Mouse (Mus musculus) cerebellum, adult 2 months (tissue): ENCODE measurements around the gene Def8. TPM values are rescaled to one million over a fixed set of nuclear protein-coding genes. Genes with fewer than 3 reads are reported as not detected.

Source experiments
- DNase-seq, 2 experiments: peaks; one replicate each; pipeline ENCODE4 v3.0.0; 2021
- H3K27ac ChIP-seq: fragments of 200-500 bp; 2 replicates; pipeline ENCODE4 v1.5.1; 2012; ENCODE audit warnings: low read length, control low read depth, inconsistent platforms; ENCODE audit not compliant: insufficient read depth
- H3K27me3 ChIP-seq: fragments of 200-500 bp; 2 replicates; pipeline ENCODE4 v1.6.1; 2012; ENCODE audit warnings: inconsistent platforms, mild to moderate bottlenecking, low read length, moderate library complexity; ENCODE audit not compliant: control insufficient read depth, insufficient read depth
- H3K4me1 ChIP-seq: fragments of 200-500 bp; 2 replicates; pipeline ENCODE4 v1.6.1; 2011; ENCODE audit warnings: low read length; ENCODE audit not compliant: control insufficient read depth, insufficient read depth
- H3K4me3 ChIP-seq: fragments of 200-500 bp; replicated peaks from 2 replicates; pipeline ENCODE3; 2011; ENCODE audit warnings: mild to moderate bottlenecking, low read depth, low read length, control low read depth; ENCODE audit not compliant: insufficient read depth
- CTCF ChIP-seq: fragments of 200-500 bp; IDR thresholded peaks from 2 replicates; pipeline ENCODE4 v1.5.1; 2011; ENCODE audit warnings: low read depth, mild to moderate bottlenecking, control low read depth, low read length, moderate library complexity, borderline replicate concordance; ENCODE audit not compliant: insufficient read depth
- POLR2A ChIP-seq: fragments of 200-500 bp; IDR thresholded peaks from 2 replicates; pipeline ENCODE4 v1.6.1; 2011; ENCODE audit warnings: low read length, control low read depth, borderline replicate concordance; ENCODE audit not compliant: insufficient read depth
- WGBS: fragments of 180-500 bp; shearing (Covaris S2); methylation state at CpG from one replicate; pipeline ENCODE4 v1.1.7; 2018; 5-methylcytosine and 5-hydroxymethylcytosine counted together
- polyA plus RNA-seq: library from polyadenylated mRNA; depleted of rRNA; stranded (reverse); fragments of >200 nt; gene quantifications from 2 replicates; pipeline ENCODE4 v1.2.3, GENCODE M21; 2012; rRNA removed

Def8 gene
- polyA plus RNA-seq = 73.1 and 73.4 TPM in 2 replicates

GRCm38 (mm10) chr8:123423441-123423840, at the start of gene Def8:
Gene Def8, plus strand, starts transcription at chr8:123423527.
- Histone ChIP-seq H3K4me1 (peaks cover 24% of the 10 kb centered on the region), H3K27ac (peak within 1 kb of the TSS; percentile 73), H3K4me3 (peak within 1 kb of the TSS; percentile 42), H3K27me3 (no peaks in the 10 kb centered on the region)
- WGBS = 76% methylated on average over 7 of the region's 7 CpGs
- TF ChIP-seq POLR2A (no peak), CTCF (no peak)
- no peak for DNase-seq

GRCm38 (mm10) chr8:123374239-123374578, 49.1 kb upstream of the Def8 start:
- peak overlapping the region; percentile 78 for H3K4me3 ChIP-seq
- H3K4me1 ChIP-seq = peaks cover 11% of the 10 kb centered on the region; the same call in 1 of the 2 replicates
- WGBS = under 1% methylated on average over 20 of the region's 20 CpGs
- no peaks in the 10 kb centered on the region for H3K27me3 ChIP-seq
- TF ChIP-seq CTCF = no peak
- TF ChIP-seq POLR2A = peak; percentile 65
- peak; percentile 92 to 95 for DNase-seq
- H3K27ac ChIP-seq = peak overlapping the region; percentile 93

GRCm38 (mm10) chr8:123375701-123376100, 47.6 kb upstream of the Def8 start:
- H3K4me3 ChIP-seq = no peak overlapping the region
- peaks cover 14% of the 10 kb centered on the region; the same call in 1 of the 2 replicates for H3K4me1 ChIP-seq
- H3K27ac ChIP-seq = no peak overlapping the region
- no peak for DNase-seq
- WGBS = 54% methylated on average over 10 of the region's 10 CpGs
- H3K27me3 ChIP-seq = no peaks in the 10 kb centered on the region
- TF ChIP-seq POLR2A (no peak), CTCF (no peak)

- Histone ChIP-seq H3K27me3 (no peaks in the 10 kb centered on the region), H3K27ac (no peak overlapping the region), H3K4me1 (peaks cover 14% of the 10 kb centered on the region; the same call in 1 of the 2 replicates), H3K4me3 (no peak overlapping the region)
- WGBS = 25% methylated on average over 8 of the region's 8 CpGs
- TF ChIP-seq POLR2A = no peak
- no peak for TF ChIP-seq CTCF
- DNase-seq = no peak
These were observed 47.2 kb upstream of the Def8 start for GRCm38 (mm10) chr8:123376106-123376505.

GRCm38 (mm10) chr8:123381711-123382110, 41.6 kb upstream of the Def8 start:
- Histone ChIP-seq H3K27me3 (no peaks in the 10 kb centered on the region), H3K27ac (no peak overlapping the region), H3K4me3 (no peak overlapping the region), H3K4me1 (0 out of 2 replicates have a peak, but pooled peaks cover 3% of the 10 kb centered on the region)
- no peak for DNase-seq
- 68% methylated on average over 4 of the region's 4 CpGs for WGBS
- TF ChIP-seq CTCF = no peak
- TF ChIP-seq POLR2A = no peak

GRCm38 (mm10) chr8:123382516-123382915, 40.8 kb upstream of the Def8 start:
- Histone ChIP-seq H3K4me1 (0 out of 2 replicates have a peak, but pooled peaks cover 3% of the 10 kb centered on the region), H3K4me3 (no peak overlapping the region), H3K27me3 (no peaks in the 10 kb centered on the region), H3K27ac (no peak overlapping the region)
- no peak for TF ChIP-seq POLR2A
- TF ChIP-seq CTCF = no peak
- 42% methylated on average over 8 of the region's 8 CpGs for WGBS
- DNase-seq = no peak

- no peaks in the 10 kb centered on the region for H3K27me3 ChIP-seq
- DNase-seq = no peak
- TF ChIP-seq POLR2A = no peak
- peak; percentile 41; the same call in 1 of the 2 replicates for TF ChIP-seq CTCF
These were observed 38.3 kb upstream of the Def8 start for GRCm38 (mm10) chr8:123384883-123385540.

GRCm38 (mm10) chr8:123387041-123387440, 36.3 kb upstream of the Def8 start:
- WGBS = 77% methylated on average over 3 of the region's 3 CpGs
- peaks cover 4% of the 10 kb centered on the region for H3K4me1 ChIP-seq
- no peak overlapping the region for H3K27ac ChIP-seq
- H3K4me3 ChIP-seq = no peak overlapping the region
- no peaks in the 10 kb centered on the region for H3K27me3 ChIP-seq
- TF ChIP-seq CTCF (no peak), POLR2A (no peak)
- no peak for DNase-seq

More at GRCm38 (mm10) chr8:123384883-123385540, 38.3 kb upstream of the Def8 start:
- WGBS = 61% methylated on average over 9 of the region's 9 CpGs
- peaks cover 4% of the 10 kb centered on the region for H3K4me1 ChIP-seq
- no peak overlapping the region for H3K4me3 ChIP-seq
- H3K27ac ChIP-seq = no peak overlapping the region
